Mouse (Mus musculus): ENCODE results near the gene Dhx35. TPM values are rescaled to one million over a fixed set of nuclear protein-coding genes. Genes with fewer than 3 reads are reported as not detected.

Dhx35 gene
- polyA plus RNA-seq, 1 experiment from 2014 or later, result 16.4 TPM

DNA sequence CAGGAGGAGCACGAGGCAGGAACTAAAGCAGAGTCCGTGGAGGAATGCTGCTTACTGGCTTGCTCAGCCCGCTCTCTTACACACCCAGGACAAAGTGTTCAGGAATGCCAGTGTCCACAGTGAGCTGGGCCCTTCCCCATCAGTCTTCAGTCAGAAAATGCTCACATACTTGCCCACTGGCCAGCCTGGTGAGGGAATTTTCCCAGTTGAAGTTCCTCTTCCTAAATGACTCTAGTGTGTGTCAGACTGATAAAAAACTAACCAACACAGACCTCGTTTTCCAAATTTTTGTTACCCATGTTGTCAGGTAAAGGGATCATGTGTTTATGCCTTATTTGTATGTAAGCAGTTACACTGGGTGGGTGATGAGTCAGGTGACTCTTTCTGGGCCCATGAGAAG, 21.6 kb downstream of the Dhx35 start:
- Histone ChIP-seq H3K9ac (replicated peaks; ENCODE audit: low read depth, low read length) (no peak overlapping the region), H3K4me3 (ENCODE audit: low read depth, low read length) (no peak overlapping the region), H3K9me3 (ENCODE audit: control insufficient read depth, low read depth, low read length) (no peaks in the 10 kb centered on the region), H3K4me1 (ENCODE audit: control insufficient read depth, insufficient read depth, low read length) (no peaks in the 10 kb centered on the region), H3K4me2 (replicated peaks; ENCODE audit: low read depth, low read length) (no peak overlapping the region), H3K36me3 (ENCODE audit: control insufficient read depth, insufficient read depth, low read length) (peaks cover 12% of the 10 kb centered on the region; the same call in 1 of the 2 replicates), H3K27ac (ENCODE audit: low read length) (no peak overlapping the region), H3K27me3 (ENCODE audit: control insufficient read depth, insufficient read depth, low read length) (no peaks in the 10 kb centered on the region)
- no peak for ATAC-seq (ENCODE audit: insufficient number of reproducible peaks, insufficient read depth, low FRiP score, low read depth)
- 93% methylated on average over 4 of the region's 4 CpGs for WGBS

DNA sequence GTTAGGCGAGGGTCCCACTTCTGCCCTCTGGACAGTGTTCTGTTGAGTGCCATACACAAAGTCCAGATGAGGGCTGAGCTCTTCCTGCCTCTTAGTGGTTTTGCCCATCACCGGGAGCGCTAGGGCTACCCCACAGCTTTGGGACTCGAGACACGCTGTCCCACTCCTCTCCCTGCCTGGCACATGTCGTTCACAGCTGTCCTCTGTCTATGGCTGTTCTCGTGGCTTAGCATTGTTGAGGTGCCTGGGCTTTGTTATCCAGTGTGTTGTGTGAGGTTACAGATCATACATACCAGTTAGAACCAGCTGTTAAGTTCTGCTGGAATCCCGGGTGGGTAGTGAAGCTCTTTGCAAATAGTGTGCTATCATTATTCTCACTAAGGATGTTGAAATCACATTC, 23.1 kb downstream of the Dhx35 start:
- WGBS, result 91% methylated on average over 8 of the region's 8 CpGs

DNA sequence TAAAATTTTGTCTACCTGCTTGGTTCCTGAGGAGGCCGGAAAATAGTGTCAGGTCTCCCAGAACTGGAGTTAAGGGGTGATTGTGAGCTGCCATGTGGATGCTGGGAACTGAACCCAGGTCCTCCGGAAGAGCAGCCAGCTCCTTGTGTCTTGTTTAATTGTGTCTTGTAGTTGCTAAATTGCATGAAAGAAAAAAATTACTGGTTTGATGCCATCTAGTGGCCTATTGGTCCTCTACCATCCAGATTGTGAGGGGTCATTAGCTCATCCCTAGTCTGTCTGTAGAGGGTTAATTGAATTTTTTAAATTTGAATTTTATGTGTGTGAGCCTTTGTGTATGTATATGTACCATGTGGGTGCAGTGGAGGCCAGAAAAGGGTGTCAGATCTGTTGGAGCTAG, 33.5 kb downstream of the Dhx35 start:
- 87% methylated on average over 2 of the region's 2 CpGs for WGBS
- H3K36me3 ChIP-seq (ENCODE audit: control insufficient read depth, insufficient read depth, low read length), result peaks cover 25% of the 10 kb centered on the region
- no peaks in the 10 kb centered on the region for H3K4me1 ChIP-seq (ENCODE audit: control insufficient read depth, insufficient read depth, low read length)
- no peak for ATAC-seq (ENCODE audit: insufficient number of reproducible peaks, insufficient read depth, low FRiP score, low read depth)
- no peak overlapping the region for H3K27ac ChIP-seq (ENCODE audit: low read length)
- H3K9ac ChIP-seq (replicated peaks; ENCODE audit: low read depth, low read length), result no peak overlapping the region
- no peak overlapping the region for H3K4me3 ChIP-seq (ENCODE audit: low read depth, low read length)
- H3K4me2 ChIP-seq (replicated peaks; ENCODE audit: low read depth, low read length), result no peak overlapping the region
- H3K27me3 ChIP-seq (ENCODE audit: control insufficient read depth, insufficient read depth, low read length), result no peaks in the 10 kb centered on the region
- H3K9me3 ChIP-seq (ENCODE audit: control insufficient read depth, low read depth, low read length), result no peaks in the 10 kb centered on the region

More for the DNA sequence above, 23.1 kb downstream of the Dhx35 start:
- H3K4me1 ChIP-seq (ENCODE audit: control insufficient read depth, insufficient read depth, low read length), result no peaks in the 10 kb centered on the region
- H3K4me2 ChIP-seq (replicated peaks; ENCODE audit: low read depth, low read length), result no peak overlapping the region
- no peaks in the 10 kb centered on the region for H3K9me3 ChIP-seq (ENCODE audit: control insufficient read depth, low read depth, low read length)
- H3K27me3 ChIP-seq (ENCODE audit: control insufficient read depth, insufficient read depth, low read length), result no peaks in the 10 kb centered on the region
- ATAC-seq (ENCODE audit: insufficient number of reproducible peaks, insufficient read depth, low FRiP score, low read depth), result no peak
- H3K4me3 ChIP-seq (ENCODE audit: low read depth, low read length), result no peak overlapping the region
- H3K27ac ChIP-seq (ENCODE audit: low read length), result no peak overlapping the region
- peaks cover 15% of the 10 kb centered on the region for H3K36me3 ChIP-seq (ENCODE audit: control insufficient read depth, insufficient read depth, low read length)
- no peak overlapping the region for H3K9ac ChIP-seq (replicated peaks; ENCODE audit: low read depth, low read length)

DNA sequence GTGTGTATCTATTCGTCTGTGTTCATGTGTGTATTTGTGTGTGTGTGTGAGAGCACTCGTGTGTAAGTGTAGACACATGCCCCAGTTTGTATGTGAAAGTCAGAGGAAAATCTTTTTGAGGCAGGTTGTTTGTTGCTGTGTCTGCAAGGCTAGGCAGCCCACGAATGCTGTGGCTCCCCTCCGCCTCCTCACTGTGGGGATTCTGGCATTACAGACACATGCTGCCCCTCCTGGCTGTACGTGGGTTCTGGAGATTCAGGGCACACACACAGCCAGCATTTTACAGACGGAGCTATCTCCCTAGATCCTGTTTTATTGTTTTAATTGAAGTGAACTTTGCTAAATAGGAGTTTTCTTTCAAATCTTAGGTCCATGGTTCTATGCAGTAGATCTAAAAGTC, 35.1 kb downstream of the Dhx35 start:
- Histone ChIP-seq H3K9ac (replicated peaks; ENCODE audit: low read depth, low read length) (no peak overlapping the region), H3K4me1 (ENCODE audit: control insufficient read depth, insufficient read depth, low read length) (no peaks in the 10 kb centered on the region), H3K36me3 (ENCODE audit: control insufficient read depth, insufficient read depth, low read length) (peaks cover 28% of the 10 kb centered on the region), H3K9me3 (ENCODE audit: control insufficient read depth, low read depth, low read length) (no peaks in the 10 kb centered on the region), H3K4me2 (replicated peaks; ENCODE audit: low read depth, low read length) (no peak overlapping the region), H3K27ac (ENCODE audit: low read length) (no peak overlapping the region), H3K27me3 (ENCODE audit: control insufficient read depth, insufficient read depth, low read length) (no peaks in the 10 kb centered on the region), H3K4me3 (ENCODE audit: low read depth, low read length) (no peak overlapping the region)
- no peak for ATAC-seq (ENCODE audit: insufficient number of reproducible peaks, insufficient read depth, low FRiP score, low read depth)
- WGBS, result 82% methylated on average over 6 of the region's 6 CpGs

DNA sequence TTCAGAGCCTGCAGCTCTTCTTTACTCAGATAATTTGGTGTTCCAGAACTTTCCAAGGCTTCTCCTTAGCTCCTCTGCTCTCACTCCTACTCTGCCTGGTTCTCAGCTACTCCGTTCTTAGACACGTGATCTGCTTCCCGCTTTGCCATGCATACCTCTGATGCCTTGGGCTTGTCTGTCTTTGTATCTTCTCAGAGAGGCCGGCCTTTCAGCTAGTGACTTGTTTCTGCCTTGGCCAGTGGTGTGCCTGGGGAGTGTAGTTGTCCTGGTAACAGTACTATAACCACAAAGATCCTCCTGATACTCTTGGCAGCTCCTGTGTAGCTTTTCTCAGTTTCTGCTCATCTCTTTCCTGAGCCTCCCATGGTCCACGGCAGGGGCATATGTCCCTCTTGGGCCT, 38.6 kb downstream of the Dhx35 start:
- 81% methylated on average over 5 of the region's 5 CpGs for WGBS
- Histone ChIP-seq H3K27me3 (ENCODE audit: control insufficient read depth, insufficient read depth, low read length) (no peaks in the 10 kb centered on the region), H3K4me1 (ENCODE audit: control insufficient read depth, insufficient read depth, low read length) (no peaks in the 10 kb centered on the region), H3K4me3 (ENCODE audit: low read depth, low read length) (no peak overlapping the region), H3K4me2 (replicated peaks; ENCODE audit: low read depth, low read length) (no peak overlapping the region), H3K9me3 (ENCODE audit: control insufficient read depth, low read depth, low read length) (no peaks in the 10 kb centered on the region), H3K27ac (ENCODE audit: low read length) (no peak overlapping the region), H3K9ac (replicated peaks; ENCODE audit: low read depth, low read length) (no peak overlapping the region), H3K36me3 (ENCODE audit: control insufficient read depth, insufficient read depth, low read length) (peaks cover 38% of the 10 kb centered on the region)
- ATAC-seq (ENCODE audit: insufficient number of reproducible peaks, insufficient read depth, low FRiP score, low read depth), result no peak

DNA sequence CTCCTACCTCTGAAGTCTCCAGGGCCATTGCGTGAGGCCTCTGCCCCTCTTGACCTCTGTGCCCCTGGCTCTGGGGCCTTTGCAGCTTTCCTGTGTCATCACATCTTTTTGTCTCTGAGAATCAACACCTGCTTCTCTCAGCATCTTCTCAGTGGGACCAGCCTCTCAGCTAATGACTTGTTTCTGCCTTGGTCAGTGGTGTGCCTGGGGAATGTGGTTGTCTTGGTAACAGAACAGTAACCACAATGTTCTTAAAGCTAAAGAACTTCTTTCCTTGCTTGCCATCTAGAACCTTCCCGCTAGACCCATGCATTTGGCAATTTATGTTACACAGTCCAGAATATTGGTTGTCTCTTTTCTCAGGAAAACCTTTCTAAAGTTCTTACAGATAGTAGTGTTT, 39.0 kb downstream of the Dhx35 start:
- Histone ChIP-seq H3K9ac (replicated peaks; ENCODE audit: low read depth, low read length) (no peak overlapping the region), H3K4me1 (ENCODE audit: control insufficient read depth, insufficient read depth, low read length) (no peaks in the 10 kb centered on the region), H3K36me3 (ENCODE audit: control insufficient read depth, insufficient read depth, low read length) (peaks cover 38% of the 10 kb centered on the region), H3K27ac (ENCODE audit: low read length) (no peak overlapping the region; the same call in 1 of the 2 replicates), H3K9me3 (ENCODE audit: control insufficient read depth, low read depth, low read length) (no peaks in the 10 kb centered on the region), H3K4me2 (replicated peaks; ENCODE audit: low read depth, low read length) (no peak overlapping the region), H3K4me3 (ENCODE audit: low read depth, low read length) (no peak overlapping the region), H3K27me3 (ENCODE audit: control insufficient read depth, insufficient read depth, low read length) (no peaks in the 10 kb centered on the region)
- 74% methylated on average over 2 of the region's 2 CpGs for WGBS
- ATAC-seq (ENCODE audit: insufficient number of reproducible peaks, insufficient read depth, low FRiP score, low read depth), result no peak

DNA sequence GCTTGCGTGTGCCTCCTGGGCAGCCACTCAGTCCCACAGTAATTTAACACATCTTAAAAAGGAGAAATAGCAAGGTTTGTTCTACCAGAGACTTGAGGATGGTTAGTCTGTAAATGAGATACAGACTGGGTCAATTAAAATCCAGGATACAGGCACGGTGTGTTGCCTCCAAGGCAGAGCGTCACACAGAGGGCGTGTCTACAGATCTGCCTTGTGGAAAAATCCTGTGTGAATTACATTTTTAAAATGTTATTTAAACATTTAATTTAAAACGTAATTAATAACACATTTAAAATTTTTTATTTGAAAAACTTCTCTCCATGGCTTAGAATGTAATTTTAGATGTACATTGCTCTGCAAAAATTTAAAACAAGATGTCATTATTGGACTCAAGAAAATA, 48.7 kb downstream of the Dhx35 start:
- no peak overlapping the region for H3K4me3 ChIP-seq (ENCODE audit: low read depth, low read length)
- no peak overlapping the region for H3K27ac ChIP-seq (ENCODE audit: low read length)
- H3K9ac ChIP-seq (replicated peaks; ENCODE audit: low read depth, low read length), result no peak overlapping the region
- H3K27me3 ChIP-seq (ENCODE audit: control insufficient read depth, insufficient read depth, low read length), result no peaks in the 10 kb centered on the region
- peaks cover 23% of the 10 kb centered on the region for H3K36me3 ChIP-seq (ENCODE audit: control insufficient read depth, insufficient read depth, low read length)
- 85% methylated on average over 5 of the region's 5 CpGs for WGBS
- no peaks in the 10 kb centered on the region for H3K9me3 ChIP-seq (ENCODE audit: control insufficient read depth, low read depth, low read length)
- ATAC-seq (ENCODE audit: insufficient number of reproducible peaks, insufficient read depth, low FRiP score, low read depth), result no peak
- H3K4me1 ChIP-seq (ENCODE audit: control insufficient read depth, insufficient read depth, low read length), result peaks cover 4% of the 10 kb centered on the region; the same call in 1 of the 2 replicates
- H3K4me2 ChIP-seq (replicated peaks; ENCODE audit: low read depth, low read length), result no peak overlapping the region

DNA sequence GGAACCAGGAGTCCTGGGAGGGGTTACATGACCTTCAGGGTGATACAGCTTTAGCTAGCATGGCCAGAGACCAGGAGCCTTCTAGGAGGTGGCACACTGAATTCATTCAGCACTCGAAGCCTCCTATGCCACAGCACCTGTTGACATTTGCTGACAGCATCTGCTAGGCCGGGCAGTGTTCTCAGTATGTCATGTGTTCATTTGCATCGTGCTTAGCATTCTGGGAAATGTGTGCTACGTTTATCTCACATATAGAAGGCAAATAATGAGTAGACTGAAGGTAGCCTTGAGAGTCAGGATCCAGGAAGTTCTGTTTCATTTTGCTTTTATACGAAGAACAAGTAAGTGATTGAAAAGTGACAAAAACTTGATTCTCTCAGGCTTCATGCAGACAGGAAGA, 50.4 kb downstream of the Dhx35 start:
- WGBS, result 83% methylated on average over 5 of the region's 5 CpGs
- H3K9me3 ChIP-seq (ENCODE audit: control insufficient read depth, low read depth, low read length), result no peaks in the 10 kb centered on the region
- H3K36me3 ChIP-seq (ENCODE audit: control insufficient read depth, insufficient read depth, low read length), result peaks cover 23% of the 10 kb centered on the region
- no peak overlapping the region for H3K4me2 ChIP-seq (replicated peaks; ENCODE audit: low read depth, low read length)
- no peak overlapping the region for H3K9ac ChIP-seq (replicated peaks; ENCODE audit: low read depth, low read length)
- no peak overlapping the region for H3K4me3 ChIP-seq (ENCODE audit: low read depth, low read length)
- H3K27ac ChIP-seq (ENCODE audit: low read length), result no peak overlapping the region
- no peak for ATAC-seq (ENCODE audit: insufficient number of reproducible peaks, insufficient read depth, low FRiP score, low read depth)
- H3K4me1 ChIP-seq (ENCODE audit: control insufficient read depth, insufficient read depth, low read length), result peaks cover 3% of the 10 kb centered on the region; the same call in 1 of the 2 replicates
- no peaks in the 10 kb centered on the region for H3K27me3 ChIP-seq (ENCODE audit: control insufficient read depth, insufficient read depth, low read length)

DNA sequence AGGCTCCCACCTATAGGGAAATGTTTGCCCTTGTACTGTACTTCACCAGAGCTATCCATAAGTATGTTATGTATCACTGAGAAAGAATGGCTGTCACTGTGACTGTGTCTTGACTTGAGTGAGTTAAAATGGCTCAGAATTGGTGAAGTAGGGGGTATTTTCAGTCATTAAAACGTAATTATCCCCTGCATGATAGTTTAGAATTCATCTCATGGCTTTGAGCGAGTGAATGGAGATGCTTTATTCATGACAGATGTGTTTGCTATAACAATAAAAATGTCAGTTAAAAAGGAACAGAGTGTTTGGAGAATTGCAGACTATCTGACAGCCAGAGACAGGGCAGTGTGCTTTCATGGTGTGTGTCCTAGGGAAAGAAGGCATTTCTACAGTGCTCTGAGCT, 51.6 kb downstream of the Dhx35 start:
- H3K4me3 ChIP-seq (ENCODE audit: low read depth, low read length), result no peak overlapping the region
- WGBS, result 68% methylated on average over 2 of the region's 2 CpGs
- ATAC-seq (ENCODE audit: insufficient number of reproducible peaks, insufficient read depth, low FRiP score, low read depth), result no peak

More for the DNA sequence above, 51.6 kb downstream of the Dhx35 start:
- Histone ChIP-seq H3K36me3 (ENCODE audit: control insufficient read depth, insufficient read depth, low read length) (peaks cover 15% of the 10 kb centered on the region; the same call in 1 of the 2 replicates), H3K9ac (replicated peaks; ENCODE audit: low read depth, low read length) (no peak overlapping the region), H3K4me1 (ENCODE audit: control insufficient read depth, insufficient read depth, low read length) (no peaks in the 10 kb centered on the region), H3K9me3 (ENCODE audit: control insufficient read depth, low read depth, low read length) (no peaks in the 10 kb centered on the region), H3K4me2 (replicated peaks; ENCODE audit: low read depth, low read length) (no peak overlapping the region), H3K27ac (ENCODE audit: low read length) (no peak overlapping the region), H3K27me3 (ENCODE audit: control insufficient read depth, insufficient read depth, low read length) (no peaks in the 10 kb centered on the region)
